Mouse (Mus musculus) lung, postnatal 4 days (tissue): Measurements from ENCODE around the gene Kcnk3.

Experiments used
- DNase-seq, 2 experiments: peaks; one replicate each; pipeline ENCODE4 v3.0.0; 2021

Kcnk3 gene

DNA sequence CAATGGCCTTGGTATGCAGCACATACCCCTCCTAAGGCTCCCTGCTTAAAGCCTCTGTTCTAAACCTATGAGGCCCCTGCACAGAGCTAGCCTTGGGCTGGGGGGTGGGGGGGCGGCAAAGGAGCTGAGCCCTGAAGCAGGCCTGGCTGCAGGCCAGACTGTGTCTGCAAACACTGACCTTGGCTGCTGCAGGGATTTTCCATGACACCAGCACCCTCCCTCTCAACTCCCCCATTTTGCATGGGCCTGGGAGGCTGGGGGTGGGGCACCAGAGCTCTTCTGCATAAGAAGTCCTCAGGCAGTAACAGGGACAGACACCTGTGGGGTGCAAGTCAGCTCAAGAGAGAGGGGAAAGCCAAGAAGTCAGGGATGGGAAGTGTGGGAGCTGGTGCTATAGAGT, 26.3 kb downstream of the Kcnk3 start:
- DNase-seq: peak; percentile 83 to 92

DNA sequence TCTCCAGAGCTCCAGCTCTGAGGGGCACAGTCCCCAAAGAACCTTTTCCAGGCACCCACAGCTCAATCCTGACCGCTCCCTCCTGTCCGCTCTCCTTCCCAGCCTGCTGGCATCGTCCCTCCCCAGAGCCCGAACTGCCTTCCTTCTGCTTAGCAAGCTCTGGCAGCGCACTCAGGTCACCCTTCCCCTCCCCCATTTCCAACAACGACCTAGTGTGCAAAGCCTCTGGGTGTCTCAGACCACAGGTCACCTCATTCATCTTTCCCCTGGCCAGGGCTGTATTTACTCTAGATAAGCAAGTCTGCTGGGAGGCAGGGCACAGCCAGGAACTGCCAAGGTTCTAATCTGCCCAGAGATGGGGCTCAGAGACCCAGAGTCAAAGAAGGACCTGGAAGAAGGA, 27.4 kb downstream of the Kcnk3 start:
- DNase-seq: peak; percentile 25 to 57

DNA sequence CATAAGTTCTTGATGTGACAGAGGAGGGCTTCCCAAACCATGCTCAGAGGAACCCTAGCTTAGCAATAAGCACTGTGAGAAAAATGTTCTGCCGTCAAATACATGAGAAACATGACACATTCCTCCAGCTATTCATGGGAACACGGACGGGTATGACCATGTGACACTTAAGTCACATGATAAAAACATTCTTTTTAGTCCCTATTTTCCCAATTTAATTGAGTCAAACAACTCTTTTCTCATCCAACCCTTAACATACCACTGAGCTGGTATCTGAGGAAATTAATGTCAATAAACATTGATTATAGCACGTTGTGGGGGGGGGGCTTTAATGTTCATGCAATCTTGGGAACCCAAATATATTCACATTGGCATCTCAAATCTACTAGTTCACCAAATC, 27.8 kb downstream of the Kcnk3 start:
- DNase-seq: no peak

DNA sequence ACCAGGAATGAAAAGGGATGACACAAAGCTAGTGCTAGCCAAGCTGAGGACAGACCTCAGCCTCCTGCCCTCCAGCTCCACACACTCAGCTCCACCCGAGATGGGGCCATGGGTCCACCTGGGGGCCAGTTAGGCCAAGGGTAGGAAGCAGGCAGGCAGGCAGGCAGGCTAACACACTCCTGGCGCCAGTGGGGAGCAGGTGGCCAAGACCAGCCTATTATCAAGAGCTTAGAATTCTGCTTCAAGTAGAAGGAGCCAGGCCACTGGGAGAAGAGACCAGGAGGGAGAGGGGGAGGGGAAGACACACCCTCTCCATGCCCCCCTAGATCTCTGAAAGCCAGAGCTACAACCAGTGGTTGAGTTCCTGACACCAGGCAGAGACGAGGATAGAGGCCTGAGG, 28.7 kb downstream of the Kcnk3 start:
- no peak for DNase-seq

DNA sequence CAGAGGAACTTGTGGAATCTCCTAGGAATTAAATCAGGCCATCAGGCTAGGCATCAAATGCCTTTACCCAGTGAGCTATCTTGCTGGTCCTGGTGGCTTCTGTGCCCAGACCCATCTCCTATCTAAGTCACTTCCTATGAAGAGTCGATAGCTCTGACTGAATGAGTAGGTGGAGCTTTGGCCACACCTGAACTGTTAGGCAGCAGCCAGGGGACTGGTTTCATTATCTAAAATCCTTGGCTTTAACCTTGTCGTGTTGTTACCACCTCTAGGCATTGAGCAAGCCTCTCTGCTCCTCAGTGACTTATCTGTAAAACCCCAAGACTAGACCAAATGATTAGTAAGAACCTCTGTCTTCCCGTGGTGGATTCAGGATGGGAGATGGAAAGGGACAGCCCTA, 29.4 kb downstream of the Kcnk3 start:
- no peak for DNase-seq

DNA sequence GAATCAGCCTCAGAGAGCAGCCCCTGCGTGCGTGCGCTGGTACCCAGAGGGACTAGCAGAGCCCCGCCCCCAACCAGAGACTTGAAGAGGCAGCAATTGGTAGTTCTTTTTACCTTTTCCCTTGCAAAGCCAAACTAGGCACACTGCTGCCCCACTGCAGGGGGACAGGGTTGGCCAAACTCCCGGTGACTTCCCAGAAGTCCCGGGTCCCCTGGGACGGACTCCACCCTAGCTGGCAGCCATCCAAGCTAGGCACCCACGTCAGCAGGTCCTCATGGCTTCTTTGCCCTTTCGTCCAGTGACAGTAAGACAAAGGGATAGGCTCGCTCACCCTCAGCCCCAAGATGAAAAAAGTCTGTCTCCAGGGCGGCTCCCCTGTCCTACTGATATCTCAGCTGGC, 29.9 kb downstream of the Kcnk3 start:
- DNase-seq: peak; percentile 48 to 73

DNA sequence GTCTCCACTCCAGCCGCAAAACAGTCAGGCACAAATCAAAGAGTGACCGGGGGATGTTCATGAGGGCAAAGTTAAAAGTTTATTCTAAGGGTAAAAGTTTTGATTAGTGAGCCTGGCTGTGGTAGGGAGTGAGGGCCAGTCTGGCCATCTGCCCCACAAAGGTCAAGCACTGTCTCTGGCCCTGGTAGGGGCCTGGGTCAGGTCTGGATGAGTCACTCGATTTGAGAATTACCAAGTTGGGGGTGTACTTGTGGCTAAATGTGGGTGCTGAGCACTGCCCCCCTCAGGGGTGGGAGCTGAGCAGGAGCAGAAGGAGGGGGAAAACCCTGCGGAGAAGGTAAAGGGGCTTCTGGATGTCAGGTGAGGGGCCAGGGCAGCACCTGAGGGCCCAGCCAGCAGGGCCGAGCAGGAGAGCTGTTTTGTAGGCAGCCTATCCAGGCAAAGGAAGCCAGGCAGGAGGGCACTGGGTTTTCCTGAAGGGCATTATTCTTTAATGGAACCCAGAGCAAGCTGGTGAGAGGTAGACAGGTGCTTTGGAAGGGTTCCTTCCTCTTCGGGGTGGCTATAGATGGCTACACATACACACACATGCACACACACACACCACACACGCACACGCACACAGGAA, 30.5 kb downstream of the Kcnk3 start:
- DNase-seq: no peak

DNA sequence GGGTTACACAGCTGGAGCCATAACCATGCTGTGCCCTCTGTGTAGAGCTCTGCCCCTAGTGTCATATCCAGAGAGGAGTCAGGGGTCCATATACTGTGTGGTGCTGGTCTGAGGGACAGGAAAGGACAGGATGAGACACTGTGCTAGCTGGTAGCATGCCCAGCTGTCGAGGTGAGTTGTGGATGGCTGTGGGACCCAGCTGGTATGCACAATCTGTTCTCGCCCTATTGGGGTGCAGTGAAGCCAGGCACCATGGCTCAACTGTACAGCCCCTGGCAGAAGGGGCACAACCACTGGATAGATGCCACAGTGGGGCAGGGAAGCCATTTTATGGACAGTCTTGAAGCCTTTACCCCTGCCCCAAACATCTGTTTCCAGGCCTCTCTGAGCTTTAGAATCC, 31.2 kb downstream of the Kcnk3 start:
- no peak for DNase-seq

DNA sequence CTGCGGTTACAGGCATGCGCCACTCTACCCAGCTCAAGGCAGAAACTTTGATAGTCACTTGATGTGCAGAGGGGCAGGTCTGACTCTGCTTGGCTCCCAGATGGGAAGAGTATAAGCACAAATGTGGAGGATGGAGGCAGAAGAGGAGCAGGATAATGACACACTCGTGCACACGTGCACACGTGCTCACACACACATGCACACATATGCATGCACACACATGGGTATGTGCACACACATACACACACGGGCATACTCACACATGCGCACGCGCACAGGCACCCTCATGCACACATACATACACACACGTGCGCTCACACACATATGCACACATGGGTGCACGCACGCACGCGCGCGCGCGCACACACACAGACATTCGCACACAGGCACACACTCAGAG, 32.6 kb downstream of the Kcnk3 start:
- DNase-seq: no peak

DNA sequence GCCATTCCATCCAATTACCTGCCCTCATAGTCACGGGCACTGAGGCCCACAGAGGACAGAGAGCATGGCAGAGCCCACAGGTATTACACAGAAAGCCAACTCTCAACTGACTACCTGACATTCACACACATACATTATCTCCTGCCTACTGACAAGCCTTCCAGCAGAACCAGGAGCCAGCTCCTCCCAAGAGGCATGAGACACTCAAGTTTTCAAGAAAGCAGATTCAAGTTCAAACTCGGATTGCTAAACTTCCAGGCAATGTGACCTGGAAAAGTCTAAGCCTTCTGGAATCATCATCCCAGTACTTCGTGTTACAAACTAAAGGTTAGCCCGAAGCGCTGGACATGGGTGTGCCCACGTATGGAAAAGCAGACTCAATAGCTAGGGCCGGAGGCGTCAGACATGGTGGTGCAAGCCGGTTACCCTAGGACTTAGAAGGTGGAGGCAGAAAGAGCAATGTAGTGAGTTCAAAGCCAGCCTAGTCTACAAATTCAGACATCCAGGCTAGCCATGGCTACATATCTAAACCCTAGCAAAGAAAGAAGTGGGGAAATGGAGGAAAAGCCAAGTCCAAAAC, 33.3 kb downstream of the Kcnk3 start:
- DNase-seq: no peak

DNA sequence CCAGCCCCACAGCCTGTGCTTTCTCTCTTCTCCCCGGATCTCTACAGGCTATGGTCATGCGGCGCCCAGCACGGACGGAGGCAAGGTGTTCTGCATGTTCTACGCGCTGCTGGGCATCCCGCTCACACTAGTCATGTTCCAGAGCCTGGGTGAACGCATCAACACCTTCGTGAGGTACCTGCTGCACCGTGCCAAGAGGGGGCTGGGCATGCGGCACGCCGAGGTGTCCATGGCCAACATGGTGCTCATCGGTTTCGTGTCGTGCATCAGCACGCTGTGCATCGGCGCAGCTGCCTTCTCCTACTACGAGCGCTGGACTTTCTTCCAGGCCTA, 33.8 kb downstream of the Kcnk3 start:
- no peak for DNase-seq

DNA sequence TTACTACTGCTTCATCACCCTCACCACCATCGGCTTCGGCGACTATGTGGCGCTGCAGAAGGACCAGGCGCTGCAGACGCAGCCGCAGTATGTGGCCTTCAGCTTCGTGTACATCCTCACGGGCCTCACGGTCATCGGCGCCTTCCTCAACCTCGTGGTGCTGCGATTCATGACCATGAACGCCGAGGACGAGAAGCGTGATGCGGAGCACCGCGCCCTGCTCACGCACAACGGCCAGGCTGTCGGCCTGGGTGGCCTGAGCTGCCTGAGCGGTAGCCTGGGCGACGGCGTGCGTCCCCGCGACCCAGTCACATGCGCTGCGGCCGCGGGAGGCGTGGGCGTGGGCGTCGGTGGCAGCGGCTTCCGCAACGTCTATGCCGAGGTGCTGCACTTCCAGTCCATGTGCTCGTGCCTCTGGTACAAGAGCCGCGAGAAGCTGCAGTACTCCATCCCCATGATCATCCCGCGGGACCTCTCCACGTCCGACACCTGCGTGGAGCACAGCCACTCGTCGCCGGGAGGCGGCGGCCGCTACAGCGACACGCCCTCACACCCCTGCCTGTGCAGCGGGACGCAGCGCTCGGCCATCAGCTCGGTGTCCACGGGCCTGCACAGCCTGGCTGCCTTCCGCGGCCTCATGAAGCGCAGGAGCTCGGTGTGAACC, 34.3 kb downstream of the Kcnk3 start:
- DNase-seq: peak; percentile 48 to 66

DNA sequence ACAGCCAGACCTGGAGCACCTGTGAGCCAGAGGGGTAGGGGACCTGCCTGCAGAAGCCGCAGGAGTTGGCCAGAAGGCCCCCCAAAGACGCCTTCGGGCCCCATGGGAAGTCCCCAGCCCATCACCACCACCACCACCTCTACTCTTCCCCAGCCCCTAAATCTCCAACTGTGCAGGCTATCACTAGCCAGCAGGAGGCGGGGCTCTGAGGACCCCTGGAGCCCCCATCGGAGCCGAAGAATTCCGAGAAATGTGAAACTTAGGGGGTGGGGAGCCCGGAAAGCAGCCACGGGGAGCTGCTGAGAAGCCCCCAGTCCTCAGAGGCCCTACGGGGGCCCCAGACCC, 34.8 kb downstream of the Kcnk3 start:
- DNase-seq: no peak

DNA sequence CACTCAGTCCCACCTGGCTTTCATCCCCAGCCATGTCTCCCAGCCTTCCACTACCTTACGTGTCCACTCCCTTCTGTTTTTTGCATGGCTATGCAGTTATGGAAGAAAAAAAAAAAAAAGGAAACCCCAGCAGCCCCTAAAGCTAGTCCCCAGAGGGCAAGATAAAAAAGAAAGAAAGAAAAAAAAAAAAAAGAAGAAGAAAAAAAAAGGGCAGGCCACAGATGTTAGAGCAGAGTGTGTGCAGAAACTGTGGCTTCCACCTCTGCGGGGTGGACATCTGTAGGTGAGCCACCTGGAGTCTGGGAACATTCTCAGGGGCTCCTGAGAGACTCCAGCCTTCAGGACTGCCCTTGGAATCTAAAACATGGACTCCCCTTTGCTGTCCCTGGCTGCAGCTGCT, 35.4 kb downstream of the Kcnk3 start:
- DNase-seq: no peak

DNA sequence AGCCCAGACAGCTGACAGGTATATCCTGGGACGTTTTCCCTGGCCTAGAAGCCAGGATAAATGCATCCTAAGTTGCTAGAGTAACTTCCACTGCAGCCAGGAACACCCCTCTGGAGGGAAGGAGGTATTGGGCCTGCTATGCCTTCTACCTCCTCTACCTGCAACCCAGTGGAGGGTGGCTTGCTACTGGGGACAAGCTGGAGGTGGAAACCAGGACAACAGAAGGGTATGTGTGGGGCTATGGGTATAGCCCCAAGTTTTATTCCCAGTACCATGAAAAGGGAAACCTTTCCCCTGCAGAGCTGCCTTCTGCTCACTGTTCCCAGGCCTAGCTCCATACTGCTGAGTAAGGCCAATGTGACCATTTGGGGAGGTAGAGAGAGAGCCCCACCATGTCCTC, 36.3 kb downstream of the Kcnk3 start:
- no peak for DNase-seq

DNA sequence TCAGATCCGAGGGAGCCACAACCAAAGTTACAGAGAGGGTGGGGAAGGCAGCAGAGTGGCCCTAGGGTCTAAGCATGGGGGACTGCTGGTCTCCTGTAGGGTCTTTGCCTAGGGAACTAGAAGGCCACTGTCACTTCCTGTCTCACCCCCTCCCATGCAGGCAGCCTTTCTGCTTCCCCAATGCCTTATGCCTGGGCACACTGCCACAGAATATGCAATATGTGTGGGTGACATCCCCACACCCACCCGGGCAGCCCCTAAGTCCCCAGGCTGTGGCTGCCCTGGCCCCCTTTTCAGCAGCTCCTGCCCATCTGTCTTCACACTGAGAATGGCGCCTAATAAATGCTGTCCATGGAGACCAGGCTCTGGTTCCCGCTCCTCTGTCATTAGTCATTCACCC, 36.9 kb downstream of the Kcnk3 start:
- peak; percentile 41 to 67 for DNase-seq

DNA sequence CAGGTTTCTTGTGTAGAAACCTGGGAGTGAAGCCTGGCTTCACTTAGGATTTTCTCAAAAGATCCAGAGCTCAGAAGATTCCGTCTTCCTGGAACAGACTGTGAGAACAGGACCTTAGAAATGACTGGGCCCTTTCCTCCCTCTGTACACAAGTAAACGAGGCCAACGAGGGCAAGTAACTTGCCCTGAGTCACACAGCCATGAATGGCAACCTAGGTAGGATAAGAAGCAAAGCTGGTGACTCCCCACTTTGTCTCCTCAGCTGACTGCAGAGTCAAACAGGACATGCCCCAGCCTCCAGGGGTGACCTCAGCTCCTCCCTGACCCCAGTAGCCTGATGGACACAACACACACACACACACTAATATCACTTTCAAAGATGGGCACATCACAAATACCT, 37.4 kb downstream of the Kcnk3 start:
- no peak for DNase-seq

DNA sequence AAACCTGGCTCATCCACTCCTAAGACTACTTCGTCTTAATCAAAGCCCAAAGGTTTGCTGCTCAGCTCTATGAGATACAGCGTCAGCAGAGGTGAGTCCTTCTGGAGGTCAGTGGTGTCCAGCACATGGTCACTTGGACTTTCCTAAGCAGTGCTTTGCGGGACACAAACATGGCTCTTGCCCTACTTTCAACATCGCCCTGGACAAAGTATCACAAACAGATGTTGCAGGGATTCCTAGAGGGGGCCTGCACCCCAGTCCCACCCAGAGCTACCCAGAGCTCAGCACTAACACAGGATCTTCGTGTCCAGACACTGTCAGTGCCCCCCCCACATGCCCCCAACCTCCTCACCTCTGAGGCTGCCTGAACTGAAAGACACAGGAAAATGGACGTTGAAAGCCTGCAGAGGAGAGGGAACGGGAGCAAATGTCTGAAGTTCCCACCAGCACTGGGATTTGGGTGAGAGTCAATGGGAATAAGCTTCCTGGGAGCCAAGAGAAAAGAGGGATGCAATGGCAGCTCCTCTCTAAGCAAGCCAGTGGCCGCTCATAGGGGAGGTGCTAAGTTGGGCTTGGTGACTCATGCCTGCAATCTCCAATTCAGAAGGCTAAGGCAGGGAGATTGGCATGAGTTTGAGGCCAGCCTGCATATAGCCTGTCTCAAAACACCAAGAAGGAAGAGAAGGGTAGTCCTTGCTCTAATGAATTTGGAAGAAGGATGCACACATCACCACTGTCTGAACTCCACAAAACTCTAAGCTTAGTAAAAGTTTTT, 38.5 kb downstream of the Kcnk3 start:
- DNase-seq: no peak

DNA sequence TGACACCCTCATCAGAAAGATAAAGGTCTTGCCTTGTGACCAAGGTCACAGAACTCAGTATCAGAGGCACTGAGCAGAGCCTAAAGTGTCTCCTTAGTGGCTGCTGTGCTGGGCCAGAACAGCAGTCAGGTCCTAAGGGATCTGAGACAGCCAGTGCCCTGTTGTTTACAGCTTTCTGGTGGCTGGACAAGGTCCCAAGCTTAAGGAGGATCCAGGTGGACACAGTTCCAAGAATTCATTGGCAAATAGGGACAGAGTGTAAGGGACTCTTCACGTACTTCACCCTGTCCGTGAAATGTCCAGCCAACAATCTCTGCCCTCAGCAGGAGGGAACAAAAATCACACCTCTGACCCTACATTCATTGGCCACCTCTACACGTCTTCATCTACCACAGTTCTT, 40.5 kb downstream of the Kcnk3 start:
- DNase-seq: no peak

DNA sequence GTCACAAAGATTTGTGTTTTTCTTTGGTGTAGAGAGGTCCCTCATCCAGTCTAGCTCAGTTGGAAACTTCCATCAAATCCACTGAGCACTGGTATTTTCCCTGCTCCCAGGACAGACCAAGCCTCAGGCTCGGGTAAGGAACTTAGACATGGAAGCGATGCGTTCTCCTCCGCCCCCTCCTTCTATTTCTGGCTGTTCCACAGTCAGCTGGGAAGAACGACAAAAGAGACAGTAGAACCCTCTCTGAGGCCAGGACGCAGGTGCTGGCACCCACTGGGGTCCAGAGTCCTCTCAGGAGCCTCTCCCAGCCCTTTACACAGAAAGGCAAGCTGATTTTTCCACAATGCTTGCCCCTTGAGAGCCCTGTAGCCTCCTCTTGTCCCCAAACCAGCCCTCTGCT, 42.4 kb downstream of the Kcnk3 start:
- no peak for DNase-seq

DNA sequence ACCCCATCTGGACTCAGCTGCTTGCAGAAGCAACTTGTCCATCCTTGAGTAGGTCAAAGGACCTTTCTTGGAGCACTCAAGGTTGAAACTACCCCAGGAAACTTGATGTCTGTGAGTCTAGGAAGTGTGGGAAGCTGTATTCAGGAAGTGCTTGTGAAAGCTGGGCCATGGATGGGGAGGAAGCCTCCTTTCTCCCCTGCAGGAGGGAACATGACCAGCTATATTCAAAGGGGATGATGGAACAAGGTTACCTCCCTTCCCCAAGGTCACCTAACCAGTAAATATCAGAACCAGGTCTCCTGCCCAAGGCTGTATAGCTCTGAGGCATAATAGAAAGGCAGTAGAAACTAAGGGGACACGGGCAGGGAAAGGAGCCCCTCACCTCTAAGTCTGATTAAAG, 44.2 kb downstream of the Kcnk3 start:
- DNase-seq: no peak

DNA sequence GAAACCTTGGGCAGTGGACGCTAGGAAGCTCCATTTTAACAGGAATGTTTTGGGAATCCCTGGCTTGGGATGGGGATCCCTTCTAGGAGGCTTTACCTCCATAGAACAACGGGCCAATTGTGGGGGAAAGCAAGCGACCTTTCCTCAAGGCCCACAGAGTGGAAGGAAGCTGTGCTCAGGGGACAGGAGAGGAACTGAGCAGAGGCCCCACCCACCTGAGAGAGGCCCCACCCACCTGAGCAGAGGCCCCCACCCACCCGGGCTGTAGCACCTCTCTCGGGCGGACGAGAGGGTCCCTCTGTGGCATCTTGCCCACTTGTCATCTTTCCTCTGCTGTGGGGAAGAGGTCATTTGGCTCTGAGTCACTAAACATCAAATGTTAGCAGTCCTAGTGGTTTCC, 49.0 kb downstream of the Kcnk3 start:
- DNase-seq: no peak

DNA sequence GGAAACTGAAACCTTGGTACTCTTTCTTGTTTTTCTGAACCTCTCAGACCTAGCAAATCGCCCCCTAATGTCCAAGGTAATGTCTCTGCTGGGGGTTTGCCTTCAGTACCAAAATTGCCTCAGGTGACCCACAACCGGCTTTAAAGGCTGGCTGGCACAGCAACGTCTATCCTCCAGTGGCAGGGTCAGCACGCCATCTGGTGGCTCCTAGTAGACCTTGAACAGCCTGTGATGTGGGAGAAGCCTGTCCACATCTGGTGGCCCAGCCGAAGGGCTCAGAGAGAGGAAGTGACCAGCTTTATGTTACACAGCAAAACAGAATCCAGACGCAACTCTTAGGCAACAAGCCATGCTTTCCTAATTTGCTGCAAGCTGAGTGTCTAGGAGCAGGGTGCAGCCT, 50.1 kb downstream of the Kcnk3 start:
- peak; percentile 87 to 88 for DNase-seq

DNA sequence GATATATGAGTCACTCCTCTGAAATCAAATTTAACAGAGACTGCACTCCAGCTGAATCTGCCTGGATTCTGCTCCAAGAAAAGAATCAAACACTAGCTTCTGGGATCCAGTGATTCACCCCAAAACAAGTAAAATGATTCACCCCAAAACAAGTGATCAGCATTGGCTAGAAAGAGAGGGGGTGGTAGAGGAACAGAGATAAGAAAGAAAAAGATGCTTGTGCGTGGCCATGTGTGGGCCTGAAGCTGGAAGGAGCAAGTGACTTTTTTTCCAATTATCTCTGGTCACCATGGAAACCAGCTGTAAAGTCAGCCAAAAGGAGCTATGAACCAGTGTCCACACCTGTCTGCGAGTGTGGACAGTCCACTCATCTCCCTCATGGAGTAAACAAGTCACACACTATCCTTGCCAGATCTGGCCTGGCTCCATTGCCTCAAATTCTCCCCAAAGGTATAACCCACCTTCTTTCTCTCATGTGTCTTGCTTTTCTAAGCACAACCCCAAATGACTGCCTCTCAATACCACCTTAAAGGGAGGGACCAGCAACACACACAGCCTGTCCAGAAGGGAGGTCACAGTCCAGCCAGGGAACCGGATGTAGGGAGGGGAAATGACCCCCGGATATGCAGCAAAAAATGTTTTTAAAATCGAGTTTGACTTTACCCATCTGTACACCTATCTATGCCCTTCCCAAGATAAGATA, 55.7 kb downstream of the Kcnk3 start:
- no peak for DNase-seq
